Mouse (Mus musculus) spleen, adult 2 months (tissue): Measurements from ENCODE around the gene Mtap.

Experiments used
- CTCF ChIP-seq: fragments of 200-500 bp; IDR thresholded peaks from 2 replicates; pipeline ENCODE4 v1.5.1; 2011; ENCODE audit warnings: mild to moderate bottlenecking, inconsistent platforms; ENCODE audit not compliant: insufficient read depth, insufficient read length, insufficient replicate concordance; ENCODE audit errors: extremely low read depth
- POLR2A ChIP-seq: fragments of 200-500 bp; IDR thresholded peaks from 2 replicates; pipeline ENCODE4 v1.6.1; 2011; ENCODE audit warnings: low read depth, low read length, inconsistent platforms

- TF ChIP-seq CTCF (no peak), POLR2A (no peak)
These were observed 32.8 kb downstream of the Mtap start for GRCm38 (mm10) chr4:89169739-89170138.
